Mouse (Mus musculus): ENCODE measurements around the gene Fgf16.

DNA sequence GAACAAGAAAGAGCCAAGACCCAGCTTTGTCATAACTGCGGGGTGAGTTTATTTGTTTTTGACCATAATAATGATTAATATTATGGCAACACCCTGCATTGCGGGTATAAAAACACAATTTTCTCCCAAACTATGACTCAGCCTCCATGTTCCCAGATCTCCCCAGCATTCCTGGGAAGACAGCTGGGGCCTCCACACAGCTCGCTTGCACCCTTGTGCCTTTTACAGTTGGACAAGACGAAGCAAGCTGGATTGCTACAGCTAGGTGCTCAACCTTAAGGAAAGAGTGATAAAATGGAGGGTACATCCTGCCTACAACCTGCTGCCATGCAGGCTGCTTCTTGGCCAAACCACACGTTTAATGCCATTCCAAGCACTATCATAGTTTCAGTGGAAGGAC, 45.7 kb upstream of the Fgf16 start:
- TF ChIP-seq CTCF (IDR thresholded peaks at IDR 0.05) (no peak), EP300 (IDR thresholded peaks at IDR 0.05) (no peak)
